Mouse (Mus musculus): ENCODE data around the gene Fosb.

- TF ChIP-seq CTCF (IDR thresholded peaks at IDR 0.05; ENCODE audit: borderline replicate concordance, insufficient read depth, low read length), result no peak
- no peak for TF ChIP-seq POLR2A (IDR thresholded peaks at IDR 0.05; ENCODE audit: low read depth, low read length)
Measured at GRCm38 (mm10) chr7:19320637-19321036, 10.8 kb upstream of the Fosb start.

Data from embryonic fibroblast, embryonic 13.5 days (primary cell).